Mouse (Mus musculus): ENCODE data around the gene Sorcs2.

Sorcs2 gene

GRCm38 (mm10) chr5:35988085-35988484 is 409.9 kb downstream of the Sorcs2 start:
- DNase-seq (ENCODE audit: low spot score) = no peak

GRCm38 (mm10) chr5:35985611-35986010 is 412.3 kb downstream of the Sorcs2 start:
- DNase-seq (ENCODE audit: low spot score) = no peak

DNA sequence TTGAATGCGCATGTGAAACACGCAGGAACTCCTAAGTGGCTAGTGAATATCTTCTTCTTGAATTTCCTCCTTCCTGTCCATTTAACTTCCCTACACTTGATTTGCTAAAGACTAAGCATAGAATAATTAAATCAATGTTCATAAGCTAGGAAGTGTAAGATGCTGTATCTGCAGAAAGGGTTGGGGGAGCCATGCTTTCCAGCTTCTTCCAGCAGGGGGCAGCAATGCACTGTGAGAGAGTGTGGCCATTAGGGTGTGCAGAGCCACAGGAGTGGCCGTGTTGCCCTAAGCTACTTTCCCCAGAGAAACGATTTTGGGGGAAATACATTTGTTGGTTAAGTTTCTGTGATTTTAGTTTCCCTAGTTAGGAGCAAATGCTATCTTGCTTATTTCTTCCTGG is 416.0 kb downstream of the Sorcs2 start:
- peak; percentile 81 for DNase-seq (ENCODE audit: low spot score)

DNA sequence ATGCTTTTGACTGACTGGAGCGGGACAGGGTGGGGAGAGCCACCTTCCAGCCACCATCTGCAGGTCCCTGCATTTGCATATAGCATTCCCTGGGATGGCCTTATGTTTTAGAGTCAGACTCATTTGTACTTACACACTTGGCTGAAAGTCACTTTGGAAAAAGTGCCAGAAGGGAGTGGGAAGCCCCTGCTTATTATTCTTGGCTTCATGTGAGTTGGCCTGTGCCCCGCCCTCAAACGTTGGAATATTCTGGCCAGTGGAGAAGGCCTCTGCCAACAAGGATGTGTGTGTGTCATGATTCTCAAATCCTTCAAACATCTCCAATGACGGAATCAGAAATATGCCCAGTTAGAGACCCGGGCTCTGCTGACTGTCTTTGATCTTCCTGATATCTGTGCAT is 416.6 kb downstream of the Sorcs2 start:
- DNase-seq (ENCODE audit: low spot score) = no peak

GRCm38 (mm10) chr5:35980542-35980941 is 417.4 kb downstream of the Sorcs2 start:
- no peak for DNase-seq (ENCODE audit: low spot score)

- peak; percentile 73 for DNase-seq (ENCODE audit: low spot score)
Observed at GRCm38 (mm10) chr5:35975681-35976080, 422.3 kb downstream of the Sorcs2 start.

DNA sequence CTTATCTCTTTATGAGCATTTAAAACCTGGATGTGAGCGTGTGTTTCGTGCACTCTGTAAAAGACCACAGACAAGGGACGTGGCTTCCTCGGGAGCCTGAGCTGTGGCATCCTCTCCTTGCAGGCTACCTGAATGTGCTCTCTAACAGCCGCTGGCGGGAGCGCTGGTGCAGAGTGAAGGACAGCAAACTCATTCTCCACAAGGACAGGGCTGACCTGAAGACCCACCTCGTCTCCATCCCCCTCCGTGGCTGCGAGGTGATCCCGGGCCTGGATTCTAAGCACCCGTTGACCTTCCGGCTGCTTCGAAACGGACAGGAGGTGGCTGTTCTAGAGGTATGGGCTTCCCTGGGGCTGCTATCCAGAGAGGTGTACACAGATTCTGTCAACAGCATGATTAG is 423.7 kb downstream of the Sorcs2 start:
- DNase-seq (ENCODE audit: low spot score) = no peak

- peak; percentile 89 for DNase-seq (ENCODE audit: low spot score)
Observed at GRCm38 (mm10) chr5:35973800-35974199, 424.1 kb downstream of the Sorcs2 start.

GRCm38 (mm10) chr5:35972739-35973138 is 425.2 kb downstream of the Sorcs2 start:
- no peak for DNase-seq (ENCODE audit: low spot score)

DNA sequence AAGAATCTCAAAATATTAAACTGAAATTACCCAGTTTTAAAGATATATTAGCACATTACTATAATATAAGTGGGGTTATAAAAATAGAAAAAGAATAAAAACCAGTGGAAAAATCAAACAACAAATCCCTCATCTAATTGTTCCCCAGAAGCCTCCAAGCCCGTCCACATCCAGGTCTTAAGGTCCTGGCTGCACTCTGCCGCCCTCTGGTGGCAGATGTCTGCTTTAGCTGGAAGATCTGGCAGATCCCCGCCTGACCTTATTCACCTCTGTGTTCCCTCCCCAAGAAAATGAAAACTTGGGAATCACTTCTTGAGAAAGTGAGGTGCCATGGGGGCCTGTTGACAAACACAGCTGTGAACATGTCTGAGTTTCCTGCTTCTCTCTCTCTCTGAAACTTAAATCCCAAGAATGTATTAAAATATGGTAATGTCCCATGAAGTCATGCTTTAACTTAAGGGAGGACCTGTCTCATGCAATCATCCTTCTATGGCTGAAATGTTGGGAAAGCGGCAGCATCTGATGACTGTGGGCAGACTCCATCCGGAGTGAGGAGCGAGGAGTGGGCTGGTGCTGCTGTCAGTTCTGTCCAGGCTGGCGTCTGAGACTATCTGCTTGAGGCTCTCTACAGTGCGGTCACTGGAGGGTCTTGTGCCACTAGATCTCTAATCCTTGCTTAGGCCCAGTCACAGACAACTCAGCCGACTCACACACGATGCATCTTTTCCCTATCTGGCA is 425.9 kb downstream of the Sorcs2 start:
- DNase-seq (ENCODE audit: low spot score) = peak; percentile 81

- DNase-seq (ENCODE audit: low spot score) = peak; percentile 52
Observed at GRCm38 (mm10) chr5:35970380-35971105, 427.4 kb downstream of the Sorcs2 start.

DNA sequence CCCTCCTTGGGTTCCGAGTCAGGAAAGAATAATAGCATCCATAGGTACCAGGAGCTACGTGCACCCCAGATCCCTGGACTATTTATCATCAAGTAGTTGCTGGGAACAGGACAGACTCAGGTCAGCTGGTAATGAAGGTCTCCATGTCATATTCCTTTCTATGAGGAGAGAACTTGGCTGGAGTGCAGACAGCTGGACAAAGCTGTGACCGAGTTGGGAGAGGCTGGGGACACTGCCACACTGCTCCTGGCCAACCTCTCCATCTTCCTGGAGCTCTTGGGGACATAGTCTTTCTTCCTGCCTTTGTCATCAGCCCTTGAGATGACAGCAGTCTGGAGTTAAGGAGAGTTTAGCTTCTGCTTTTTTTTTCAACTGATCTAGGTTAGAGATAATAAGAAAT is 428.1 kb downstream of the Sorcs2 start:
- DNase-seq (ENCODE audit: low spot score) = no peak

All from urinary bladder, postnatal 14 days (tissue).